Mouse (Mus musculus): ENCODE data around the gene Tada2a.

- TF ChIP-seq POLR2A (IDR thresholded peaks at IDR 0.05; ENCODE audit: borderline replicate concordance, extremely low read depth, low read depth, low read length), result no peak
- no peak for TF ChIP-seq CTCF (IDR thresholded peaks at IDR 0.05; ENCODE audit: insufficient read depth, low read length)
Observed at GRCm38 (mm10) chr11:84066071-84066481, 63.3 kb downstream of the Tada2a start.
